Mouse (Mus musculus) T-helper 2 cell (primary cell): ENCODE measurements around the gene Mthfr.
"Not testable (repeated sequence)": the region's sequence is repeated elsewhere in the genome, so short reads cannot be mapped to it uniquely, and the experiment has no call there.

Experiments used
- in situ Hi-C: fragments of 300-600 bp; cut with MboI, MseI; formaldehyde crosslinking; loops from one replicate; pipeline ENCODE4 v1.15.1; 2025; ENCODE audit warnings: high pct_unique_total_duplicates

Mthfr gene

DNA sequence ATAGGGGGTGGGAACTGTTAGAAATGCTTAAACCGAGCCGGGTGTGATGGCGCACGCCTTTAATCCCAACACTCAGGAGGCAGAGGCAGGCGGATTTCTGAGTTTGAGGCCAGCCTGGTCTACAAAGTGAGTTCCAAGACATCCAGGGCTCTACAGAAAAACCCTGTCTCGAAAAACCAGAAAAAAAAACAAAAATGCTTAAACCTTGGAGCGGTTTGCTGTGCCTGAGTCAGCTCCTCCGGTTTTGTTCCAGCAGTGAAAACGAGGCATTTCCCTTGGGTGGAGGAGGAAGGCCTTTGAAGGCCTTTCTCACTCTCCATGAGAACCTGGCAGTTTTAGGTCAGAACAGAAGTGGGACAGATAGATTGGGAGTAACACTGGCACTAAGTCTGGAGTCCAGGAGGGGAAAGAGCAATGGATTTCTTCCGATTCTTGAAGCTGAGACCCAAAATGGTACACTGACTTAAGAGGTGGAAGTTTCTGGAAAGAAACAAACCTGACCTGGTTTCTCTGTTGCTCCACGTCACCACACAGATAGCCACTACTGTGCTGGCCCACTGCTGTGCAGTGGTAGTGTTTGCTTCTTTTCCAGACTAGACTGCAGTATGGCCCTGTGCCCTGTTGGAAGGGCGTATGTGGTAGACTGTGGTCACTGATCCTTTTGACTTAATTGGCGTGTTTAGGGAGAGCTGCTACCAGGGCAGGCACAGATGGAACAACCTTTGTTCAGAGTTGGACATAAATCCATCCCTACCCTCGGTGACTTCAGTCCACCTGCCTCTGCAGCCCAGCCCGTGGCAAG, 1.4 kb downstream of the Mthfr start:
- in situ Hi-C loops = no loop called here

DNA sequence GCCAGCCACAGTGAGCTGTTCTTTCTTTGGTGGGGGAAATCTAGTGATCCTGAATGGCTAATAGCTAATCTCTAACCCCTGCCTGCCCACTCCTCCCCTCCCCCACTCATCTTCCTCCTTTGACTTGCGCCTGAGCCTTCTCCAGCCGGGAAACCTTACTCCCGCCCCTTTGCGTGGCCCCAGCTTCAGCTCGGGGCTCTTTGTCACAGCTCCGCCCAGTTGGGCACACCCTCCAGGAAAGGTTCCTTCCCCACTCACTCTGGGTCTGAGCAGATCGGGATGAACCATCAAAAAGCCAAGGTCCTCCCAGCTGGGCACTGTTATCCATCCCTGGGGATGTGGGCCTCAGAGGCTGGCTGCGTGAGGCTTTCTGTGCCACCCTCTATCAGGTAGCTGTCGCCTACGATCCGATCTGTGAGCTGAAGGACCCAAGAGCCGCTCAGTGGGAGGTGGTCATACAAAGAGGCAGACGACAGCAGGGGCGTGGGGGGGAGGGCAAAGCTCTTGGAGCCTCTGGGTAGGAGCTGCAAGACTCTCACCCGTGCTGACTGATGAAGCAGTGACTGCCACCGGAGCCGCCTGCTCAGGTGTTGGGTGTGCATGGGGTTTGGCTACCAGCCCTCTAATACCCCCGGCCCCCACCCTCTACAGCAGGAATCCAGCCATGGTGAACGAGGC, 2.2 kb downstream of the Mthfr start:
- in situ Hi-C loops = no loop called here

DNA sequence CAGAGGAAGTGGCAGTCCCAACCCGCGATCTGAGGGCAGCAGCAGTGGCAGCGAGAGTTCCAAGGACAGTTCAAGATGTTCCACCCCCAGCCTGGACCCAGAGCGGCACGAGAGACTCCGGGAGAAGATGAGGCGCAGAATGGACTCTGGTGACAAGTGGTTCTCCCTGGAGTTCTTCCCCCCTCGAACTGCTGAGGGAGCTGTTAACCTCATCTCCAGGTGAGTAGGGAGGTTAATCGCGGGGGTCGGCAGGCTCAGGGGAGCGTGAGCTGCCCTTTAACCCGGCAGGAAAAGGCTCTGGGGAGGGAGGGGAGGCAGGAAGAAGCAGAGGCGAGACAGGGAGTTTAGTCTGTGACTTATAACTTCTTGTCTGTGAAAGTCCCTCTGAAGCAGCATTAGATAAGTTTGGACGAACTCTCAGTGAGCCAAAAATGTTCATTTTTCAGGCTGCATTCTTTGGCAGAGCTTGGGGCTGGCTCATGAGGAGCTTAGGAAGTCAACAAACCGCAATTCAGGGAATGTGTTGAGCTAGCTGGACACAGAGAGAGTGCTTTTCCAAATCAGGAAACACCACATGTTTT, 2.8 kb downstream of the Mthfr start:
- in situ Hi-C loops = no loop called here

DNA sequence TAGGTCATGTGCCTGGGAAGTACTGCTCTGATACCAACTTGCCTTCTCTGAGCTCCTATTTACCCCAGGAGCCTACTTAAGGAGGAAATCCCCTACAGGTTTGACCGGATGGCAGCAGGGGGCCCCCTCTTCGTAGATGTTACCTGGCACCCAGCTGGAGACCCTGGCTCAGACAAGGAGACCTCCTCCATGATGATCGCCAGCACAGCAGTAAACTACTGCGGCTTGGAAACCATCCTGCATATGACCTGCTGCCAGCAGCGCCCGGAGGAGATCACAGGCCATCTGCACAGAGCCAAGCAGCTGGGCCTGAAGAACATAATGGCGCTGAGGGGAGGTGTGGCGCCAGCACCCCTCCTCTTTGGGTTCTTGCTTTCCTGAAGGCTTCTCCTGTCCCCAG, 4.5 kb downstream of the Mthfr start:
- in situ Hi-C loops = not testable (repeated sequence)

DNA sequence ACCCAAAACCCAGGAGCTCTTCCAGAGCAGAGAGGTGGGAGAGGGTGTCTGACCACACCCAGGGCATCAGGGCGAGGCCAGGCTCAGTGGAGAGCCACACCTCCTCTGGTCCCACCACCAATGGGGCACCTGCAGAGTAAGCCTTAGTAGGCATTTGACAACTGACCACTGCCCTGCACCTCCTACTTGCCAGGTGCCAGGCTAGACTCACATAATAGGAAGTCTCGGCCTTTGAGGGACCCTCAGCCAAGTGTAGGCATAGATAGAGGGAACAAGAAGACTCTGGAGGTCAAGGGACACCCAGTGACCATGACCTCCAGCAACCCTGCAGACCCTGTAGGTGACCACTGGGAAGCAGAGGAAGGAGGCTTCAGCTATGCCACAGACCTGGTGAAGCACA, 5.2 kb downstream of the Mthfr start:
- in situ Hi-C loops = no loop called here

DNA sequence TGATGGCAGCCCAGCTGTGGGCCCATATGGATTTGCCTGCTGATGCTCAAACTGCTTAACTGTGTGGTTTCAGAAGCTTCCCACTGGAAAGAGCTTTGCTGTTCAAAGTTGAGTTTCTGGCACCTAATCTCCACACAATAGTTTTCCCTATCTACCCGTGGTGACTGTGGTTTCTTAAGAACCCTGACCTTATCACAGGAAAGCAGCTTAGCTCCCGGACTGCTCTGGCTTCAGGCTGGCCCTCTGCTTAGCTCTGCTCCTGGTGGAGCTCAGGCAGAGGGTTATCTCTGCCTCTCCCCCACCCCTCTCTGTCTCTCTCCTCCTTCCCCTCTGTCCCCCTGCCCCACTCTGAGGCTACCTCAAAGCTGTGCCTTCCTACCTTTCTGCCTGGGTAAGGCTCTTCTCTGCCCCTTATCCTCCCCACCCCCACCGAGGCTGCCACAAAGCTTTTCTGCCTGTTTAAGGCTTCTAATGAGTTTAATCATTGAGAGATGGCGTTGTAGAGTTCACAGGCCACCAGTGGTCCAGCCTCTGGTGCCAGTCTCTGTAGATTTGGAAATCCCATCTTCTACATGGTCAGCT, 7.7 kb downstream of the Mthfr start:
- in situ Hi-C loops = no loop called here

DNA sequence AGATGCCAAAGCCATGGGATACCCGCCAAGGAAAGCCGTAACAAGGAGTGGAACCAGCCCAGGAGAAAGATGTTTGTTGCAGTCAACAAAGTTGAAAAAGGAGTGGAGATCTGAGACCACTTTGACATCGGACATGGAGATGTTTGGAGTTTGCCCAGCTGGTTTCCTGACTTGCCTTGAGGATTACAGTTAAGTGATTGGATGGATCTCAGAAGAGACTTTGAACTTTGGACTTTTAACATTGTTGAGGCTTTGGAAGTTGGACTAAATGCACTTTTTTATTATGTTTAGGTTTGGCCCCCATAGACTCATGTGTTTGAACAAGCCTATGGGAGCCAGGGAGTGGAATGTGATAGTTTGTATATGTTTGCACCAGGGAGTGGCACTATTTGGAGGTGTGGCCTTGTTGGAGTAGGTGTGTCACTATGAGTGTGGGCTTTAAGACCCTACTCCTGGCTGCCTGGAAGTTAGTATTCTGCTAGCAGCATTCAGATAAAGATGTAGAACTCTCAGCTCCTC, 11.6 kb downstream of the Mthfr start:
- in situ Hi-C loops = not testable (repeated sequence)

DNA sequence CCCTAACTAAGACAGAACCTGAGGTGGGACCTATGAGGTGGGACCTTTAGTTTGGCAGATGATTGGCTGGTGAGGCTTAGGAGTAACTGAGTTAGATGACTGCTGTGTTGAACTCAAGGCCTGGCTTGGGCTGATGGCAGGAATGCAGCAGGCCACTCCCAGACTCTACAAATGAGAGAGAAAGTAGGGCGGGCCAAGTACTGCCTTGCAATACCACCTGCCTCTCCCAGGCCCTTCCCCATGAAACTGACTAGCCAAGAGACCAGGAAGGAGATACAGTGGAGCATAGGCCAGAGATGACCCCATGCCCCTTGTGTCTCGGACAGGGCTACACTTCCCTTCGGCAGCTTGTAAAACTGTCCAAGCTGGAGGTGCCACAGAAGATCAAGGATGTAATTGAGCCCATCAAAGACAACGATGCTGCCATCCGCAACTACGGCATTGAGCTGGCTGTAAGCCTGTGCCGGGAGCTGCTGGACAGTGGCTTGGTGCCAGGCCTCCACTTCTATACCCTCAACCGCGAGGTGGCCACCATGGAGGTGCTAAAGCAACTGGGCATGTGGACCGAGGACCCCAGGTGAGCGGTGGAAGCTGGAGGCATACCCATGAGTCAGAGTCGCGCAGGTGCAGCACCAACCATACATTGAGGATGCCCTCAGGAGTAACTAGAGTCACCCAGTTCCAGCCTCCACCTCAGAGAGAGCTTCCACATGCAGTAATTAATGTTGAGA, 12.3 kb downstream of the Mthfr start:
- in situ Hi-C loops = no loop called here

DNA sequence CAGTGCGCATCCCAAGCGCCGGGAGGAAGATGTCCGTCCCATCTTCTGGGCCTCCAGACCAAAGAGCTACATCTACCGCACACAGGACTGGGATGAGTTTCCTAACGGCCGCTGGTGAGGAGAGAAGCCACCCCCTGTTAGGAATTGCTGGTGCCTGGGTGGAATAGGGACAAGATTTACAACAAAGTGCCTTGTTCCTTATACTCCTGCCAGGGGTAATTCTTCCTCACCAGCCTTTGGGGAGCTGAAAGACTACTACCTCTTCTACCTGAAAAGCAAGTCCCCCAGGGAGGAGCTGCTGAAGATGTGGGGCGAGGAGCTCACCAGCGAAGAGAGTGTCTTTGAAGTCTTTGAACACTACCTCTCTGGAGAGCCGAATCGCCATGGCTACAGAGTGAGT, 13.0 kb downstream of the Mthfr start:
- in situ Hi-C loops = no loop called here

DNA sequence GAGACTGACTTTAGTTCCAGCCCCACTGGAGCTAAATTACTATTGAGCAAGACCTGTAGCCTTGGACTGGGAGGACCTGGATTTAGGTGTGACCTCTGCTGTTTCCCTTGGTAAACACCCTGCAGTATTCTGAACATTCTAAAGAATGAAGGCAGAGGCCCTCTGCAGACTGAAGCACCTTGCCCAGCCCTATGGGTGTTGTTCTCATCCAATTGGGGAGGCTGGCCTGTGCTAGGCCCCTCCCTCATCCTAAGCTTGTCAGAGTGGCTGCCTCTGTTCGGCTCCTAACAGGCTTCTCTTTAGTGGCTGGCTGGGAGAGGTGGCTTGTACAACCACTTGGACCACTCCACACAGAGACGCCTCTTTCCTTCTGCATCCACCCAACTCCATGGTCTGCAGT, 14.1 kb downstream of the Mthfr start:
- in situ Hi-C loops = no loop called here

DNA sequence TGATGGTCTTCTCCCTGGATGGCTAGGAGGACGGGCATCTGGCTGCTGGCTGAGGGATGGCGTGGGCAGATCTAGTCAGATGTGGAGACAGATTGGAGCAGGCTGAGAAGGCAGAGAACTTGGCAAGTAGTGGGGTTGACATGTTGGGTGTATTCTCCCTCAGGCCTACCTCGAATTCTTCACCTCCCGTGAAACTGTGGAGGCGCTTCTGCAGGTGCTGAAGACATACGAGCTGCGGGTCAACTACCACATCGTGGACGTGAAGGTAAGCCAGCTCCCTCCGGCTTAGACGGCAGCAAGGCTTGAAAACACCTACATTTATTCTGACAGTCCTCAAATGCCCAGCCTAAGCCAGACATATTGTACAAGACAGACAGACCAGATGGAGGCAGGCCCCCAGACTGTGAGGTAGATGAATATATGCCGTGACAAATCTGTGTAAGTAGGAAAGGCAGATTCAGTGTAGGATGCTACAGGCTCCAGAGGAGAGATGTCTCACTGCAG, 14.6 kb downstream of the Mthfr start:
- in situ Hi-C loops = no loop called here

DNA sequence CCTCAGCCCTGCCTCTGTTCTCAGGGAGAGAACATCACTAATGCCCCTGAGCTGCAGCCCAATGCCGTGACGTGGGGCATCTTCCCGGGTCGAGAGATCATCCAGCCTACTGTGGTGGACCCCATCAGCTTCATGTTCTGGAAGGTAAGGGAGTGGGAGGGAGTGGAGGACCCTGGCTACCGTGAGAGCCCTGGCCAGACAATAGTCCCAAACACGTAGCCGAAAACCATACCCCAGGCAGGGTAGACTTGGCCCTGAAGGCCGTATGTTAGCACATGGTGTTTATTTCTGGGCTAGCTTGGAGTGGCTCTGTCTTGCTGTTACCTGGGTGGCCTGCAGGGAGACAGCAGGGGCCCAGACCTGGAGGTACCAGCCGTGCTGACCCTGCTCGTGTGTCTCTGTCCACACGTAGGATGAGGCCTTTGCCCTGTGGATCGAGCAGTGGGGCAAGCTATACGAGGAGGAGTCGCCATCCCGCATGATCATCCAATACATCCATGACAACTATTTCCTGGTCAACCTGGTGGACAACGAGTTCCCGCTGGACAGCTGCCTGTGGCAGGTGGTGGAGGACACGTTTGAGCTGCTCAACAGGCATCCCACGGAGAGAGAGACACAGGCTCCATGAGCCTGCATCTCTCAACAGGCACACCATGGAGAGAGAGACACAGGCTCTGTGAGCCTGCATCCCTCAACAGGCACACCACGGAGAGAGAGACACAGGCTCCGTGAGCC, 16.3 kb downstream of the Mthfr start:
- in situ Hi-C loops = no loop called here

DNA sequence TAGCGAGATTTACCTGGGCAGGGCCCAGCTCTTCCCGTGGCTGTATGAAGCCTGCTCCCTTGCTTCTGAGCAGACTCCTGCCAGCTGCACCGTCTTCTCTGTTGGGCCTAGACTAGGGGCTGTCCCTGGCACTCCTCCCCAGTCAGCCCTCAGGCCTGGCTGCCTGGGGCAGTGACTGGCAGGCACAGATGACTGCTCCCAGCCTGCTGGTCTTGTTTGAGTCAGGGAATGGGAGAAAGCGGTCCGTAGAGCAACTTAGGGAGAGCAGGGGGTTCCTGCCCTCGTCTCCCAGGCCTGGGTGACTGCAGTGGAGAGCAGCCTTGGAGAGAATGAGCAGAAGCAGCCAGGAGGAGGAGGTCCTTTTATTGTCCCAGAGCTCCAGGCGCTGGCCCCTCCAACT, 17.4 kb downstream of the Mthfr start:
- in situ Hi-C loops = no loop called here

DNA sequence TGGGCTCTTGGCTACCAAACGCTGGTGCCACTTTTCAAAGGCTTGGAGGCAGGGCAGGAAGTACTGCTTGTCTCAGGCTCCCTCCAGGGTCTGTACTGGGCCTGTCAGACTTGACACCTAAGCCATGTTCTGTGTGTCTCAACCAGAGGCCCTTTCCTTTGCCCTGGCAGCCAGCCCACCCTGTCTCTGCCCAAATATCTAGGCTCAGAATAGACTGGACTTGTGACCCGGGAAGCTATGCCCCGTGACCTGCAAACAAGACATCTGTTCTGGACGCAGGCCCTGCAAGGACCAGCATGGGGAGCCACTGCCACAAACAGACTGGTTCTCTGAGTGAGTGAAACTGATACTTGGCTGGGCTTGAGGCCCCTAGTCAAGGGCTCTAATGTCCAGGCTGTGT, 17.9 kb downstream of the Mthfr start:
- in situ Hi-C loops = no loop called here

DNA sequence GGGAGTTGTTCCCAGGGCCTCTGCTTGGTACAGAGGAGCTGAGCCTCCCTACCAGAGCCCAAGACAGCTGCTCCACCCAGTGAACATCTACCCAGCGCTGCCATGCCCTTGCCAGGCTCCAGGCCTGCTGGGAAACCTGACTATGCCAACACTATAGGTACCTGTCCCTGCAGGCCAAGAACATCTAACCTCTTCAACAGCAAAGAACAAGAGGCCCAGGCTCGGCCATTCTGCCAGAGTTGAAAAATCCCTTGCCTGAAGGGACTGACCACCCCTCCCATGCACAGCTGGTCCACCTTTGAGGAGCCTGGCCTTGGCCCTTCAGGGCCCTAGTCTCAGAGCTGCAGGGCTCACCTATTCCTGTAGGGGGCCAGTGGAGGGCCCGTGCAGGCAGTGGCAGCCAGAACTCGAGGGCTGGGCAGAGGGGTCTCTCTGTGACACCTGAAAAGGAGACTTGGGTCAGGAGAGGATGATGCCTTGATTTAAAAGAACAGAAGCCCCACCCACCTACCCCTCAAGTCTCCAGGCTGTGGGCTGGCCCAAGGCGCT, 18.9 kb downstream of the Mthfr start:
- in situ Hi-C loops = no loop called here

DNA sequence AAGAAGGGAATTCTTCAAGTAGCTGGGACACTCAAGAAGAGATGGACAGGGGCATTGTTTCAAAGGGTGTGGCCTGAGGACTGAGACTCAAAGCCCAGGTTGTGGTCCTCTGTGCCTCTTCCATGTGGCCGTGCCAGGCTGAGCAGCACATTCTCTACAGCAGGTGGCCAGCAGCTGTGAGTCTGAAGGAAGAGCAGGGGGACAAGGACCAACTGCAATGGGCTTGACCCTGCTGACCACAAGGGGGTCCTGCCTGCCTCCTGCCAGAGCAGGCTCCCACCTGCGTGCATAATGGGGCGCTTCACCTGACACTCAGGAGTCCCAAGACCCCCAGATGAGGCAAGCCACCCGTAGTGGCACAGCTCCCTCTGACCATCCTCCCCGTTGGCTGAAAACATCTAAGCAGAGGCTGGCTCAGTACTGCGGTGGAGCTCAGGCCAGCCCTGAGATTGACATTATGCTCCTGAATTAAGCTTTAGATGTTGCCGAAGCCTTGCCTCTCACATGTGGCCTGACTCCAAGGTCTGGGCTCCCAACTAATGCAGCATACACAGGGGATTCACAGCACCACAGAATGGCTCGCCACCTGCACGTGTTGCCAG, 19.4 kb downstream of the Mthfr start:
- in situ Hi-C loops = no loop called here

DNA sequence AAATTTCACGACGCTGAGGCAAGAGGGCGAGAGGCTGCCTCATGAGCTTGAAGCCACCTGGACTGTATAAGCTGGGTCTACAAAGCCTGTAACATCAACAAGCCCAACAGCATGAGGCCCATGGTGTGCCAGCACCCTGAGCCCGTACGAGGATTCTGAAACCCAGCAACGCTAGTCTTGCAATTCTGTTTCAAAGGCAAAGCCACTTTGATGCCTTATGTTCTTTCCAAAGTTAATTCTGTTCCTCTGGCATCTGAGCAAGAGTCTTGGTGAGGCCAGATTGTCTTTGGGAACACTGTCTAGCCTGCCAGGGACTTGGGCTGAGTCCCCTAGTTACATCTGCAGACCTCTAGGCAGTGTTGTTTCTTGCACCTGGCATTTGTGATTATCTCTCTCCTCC, 20.1 kb downstream of the Mthfr start:
- in situ Hi-C loops = no loop called here

DNA sequence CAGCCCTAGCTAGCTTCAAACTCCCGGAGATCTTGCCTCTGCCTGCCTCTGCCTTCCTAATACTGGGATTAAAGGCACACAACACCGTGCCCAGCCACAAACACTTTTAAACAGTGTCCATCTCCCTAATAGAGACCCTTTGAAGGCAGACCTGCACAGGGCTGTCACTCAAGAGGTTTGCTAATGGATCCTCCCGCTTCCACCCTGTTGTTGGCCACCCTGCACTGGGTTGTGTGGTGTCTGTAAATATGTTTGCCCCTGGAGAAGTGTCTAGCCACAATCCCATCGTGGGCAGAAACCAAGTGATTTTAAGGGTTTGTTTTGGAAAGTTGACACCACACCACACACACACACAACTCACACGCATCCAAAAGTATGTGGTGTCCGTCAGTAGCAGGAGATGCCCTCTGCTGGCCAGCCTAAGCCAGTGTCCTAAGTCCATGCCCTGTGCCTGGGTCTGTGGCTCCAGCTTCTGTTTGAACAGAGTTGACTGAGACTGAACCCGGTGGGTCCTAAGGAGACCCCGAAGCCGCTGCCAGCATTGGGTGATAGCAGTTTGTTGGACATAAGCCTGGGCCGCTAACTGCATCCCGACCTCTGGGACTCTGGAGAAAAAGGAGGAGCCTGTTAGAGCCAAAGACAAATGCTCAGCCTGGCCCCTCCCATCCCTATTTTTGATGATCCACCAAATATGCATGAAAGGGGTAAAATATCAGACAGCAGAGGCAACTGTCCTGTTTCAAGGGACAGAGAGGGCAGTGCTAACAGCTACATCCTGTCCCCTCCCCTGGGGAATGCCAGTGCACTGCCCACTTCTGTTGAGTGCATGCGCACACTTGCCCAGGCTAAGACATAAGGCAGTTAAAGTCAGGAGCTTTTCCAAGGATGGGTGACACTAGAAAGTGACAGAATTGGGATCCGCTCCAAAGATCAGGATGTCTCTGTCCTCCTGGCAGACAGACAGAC, 21.5 kb downstream of the Mthfr start:
- in situ Hi-C loops = no loop called here

DNA sequence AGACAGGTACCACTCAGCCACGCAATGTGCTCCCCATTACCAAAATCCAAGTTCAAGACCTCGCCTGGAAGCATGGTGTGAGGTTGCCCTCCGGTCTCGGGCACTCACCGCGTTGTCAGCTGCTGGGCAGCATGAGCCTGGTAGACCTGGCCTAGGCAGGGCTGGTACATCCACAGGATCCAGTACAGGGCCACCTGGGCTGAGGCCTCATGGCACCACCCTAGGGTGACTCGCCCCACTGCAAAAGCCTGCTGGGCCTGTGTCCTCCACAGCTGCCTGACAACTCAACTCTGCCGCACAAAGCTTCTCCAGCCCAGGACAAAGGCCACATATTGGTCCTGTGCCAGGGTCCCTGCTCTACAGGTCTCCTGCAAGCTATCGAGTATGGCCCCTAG, 22.2 kb downstream of the Mthfr start:
- in situ Hi-C loops = no loop called here
